Mouse (Mus musculus): ENCODE results near the gene Mid1.

GRCm38 (mm10) chrX:169805791-169806190 lies 120.8 kb downstream of the Mid1 start:
- TF ChIP-seq CTCF (IDR thresholded peaks at IDR 0.05; ENCODE audit: low read depth, low read length) = no peak
- no peak for TF ChIP-seq POLR2AphosphoS5 (IDR thresholded peaks at IDR 0.05; ENCODE audit: insufficient replicate concordance, low read depth, low read length)
- no peak for TF ChIP-seq TAL1 (conservative IDR thresholded peaks at IDR 0.05; ENCODE audit: low read depth, low read length)
